Mouse (Mus musculus) liver, embryonic 15.5 days (tissue): ENCODE data around the gene Il17rc. TPM values are rescaled to one million over a fixed set of nuclear protein-coding genes. Genes with fewer than 3 reads are reported as not detected.
A peak's percentile ranks its signal among the peaks of the same experiment; 100 is the strongest.

Experiments
- ATAC-seq: fragments of 200-750 bp; cut with Nextera tagmentation; 2 replicates; pipeline ENCODE4 v1.8.0; 2017; ENCODE audit warnings: moderate number of reproducible peaks, mild to moderate bottlenecking, moderate library complexity; ENCODE audit not compliant: insufficient read depth
- H3K27ac ChIP-seq: fragments of 300-500 bp; sonication (generic); replicated peaks from 2 replicates; pipeline ENCODE4 v1.5.1; 2015; ENCODE audit warnings: mild to moderate bottlenecking, inconsistent platforms
- H3K27me3 ChIP-seq: fragments of 300-500 bp; sonication (generic); 2 replicates; pipeline ENCODE4 v1.6.1; 2015; ENCODE audit warnings: mild to moderate bottlenecking, inconsistent platforms
- H3K36me3 ChIP-seq: fragments of 300-500 bp; sonication (generic); replicated peaks from 2 replicates; pipeline ENCODE4 v1.6.1; 2015; ENCODE audit warnings: moderate library complexity, mild to moderate bottlenecking, inconsistent platforms
- H3K4me1 ChIP-seq: fragments of 300-500 bp; sonication (generic); replicated peaks from 2 replicates; pipeline ENCODE4 v1.6.1; 2015; ENCODE audit warnings: inconsistent platforms
- H3K4me2 ChIP-seq: fragments of 300-500 bp; sonication (generic); 2 replicates; pipeline ENCODE4 v1.6.1; 2015; ENCODE audit warnings: moderate library complexity, mild to moderate bottlenecking, inconsistent platforms
- H3K4me3 ChIP-seq: fragments of 300-500 bp; sonication (generic); replicated peaks from 2 replicates; pipeline ENCODE4 v1.5.1; 2015; ENCODE audit warnings: mild to moderate bottlenecking, inconsistent platforms
- H3K9ac ChIP-seq: fragments of 300-500 bp; sonication (generic); 2 replicates; pipeline ENCODE4 v1.6.1; 2015; ENCODE audit warnings: moderate library complexity, mild to moderate bottlenecking, inconsistent platforms
- H3K9me3 ChIP-seq: fragments of 300-500 bp; sonication (generic); replicated peaks from 2 replicates; pipeline ENCODE4 v1.6.1; 2016; ENCODE audit warnings: inconsistent platforms
- WGBS: fragments of 180-500 bp; shearing (Covaris S2); methylation state at CpG from one replicate; pipeline ENCODE4 v1.1.7; 2015; ENCODE audit warnings: mixed read lengths; ENCODE audit not compliant: insufficient replicate concordance; 5-methylcytosine and 5-hydroxymethylcytosine counted together
- microRNA-seq: library from miRNA; unstranded; fragments of <30 nt; microRNA quantifications from one replicate; pipeline ENCODE4, GENCODE M21; 2016
- polyA plus RNA-seq: library from polyadenylated mRNA; unstranded; fragments of >200 nt; fragmentation: Nextera tagmentation; extraction: Ambion mirVana; gene quantifications from 2 replicates; pipeline ENCODE4 v1.2.1, GENCODE M21; 2015

Il17rc gene
- polyA plus RNA-seq, 1 experiment from 2014 or later, result 9.1 TPM

- H3K4me1 ChIP-seq, result no peaks in the 10 kb centered on the region
- peaks cover 77% of the 10 kb centered on the region for H3K36me3 ChIP-seq
- WGBS, result 44% methylated on average over 1 of the region's 1 CpGs
- ATAC-seq, result no peak
- H3K4me2 ChIP-seq, result no peak overlapping the region
- H3K27ac ChIP-seq, result no peak overlapping the region
- H3K27me3 ChIP-seq, result no peaks in the 10 kb centered on the region
- no peaks in the 10 kb centered on the region for H3K9me3 ChIP-seq
- H3K4me3 ChIP-seq, result no peak overlapping the region
- no peak overlapping the region for H3K9ac ChIP-seq
Observed at GRCm38 (mm10) chr6:113522310-113522709, 51.1 kb downstream of the Il17rc start.

- peaks cover 66% of the 10 kb centered on the region for H3K36me3 ChIP-seq
- ATAC-seq, result no peak
- no peaks in the 10 kb centered on the region for H3K27me3 ChIP-seq
- no peaks in the 10 kb centered on the region for H3K4me1 ChIP-seq
- 76% methylated on average over 8 of the region's 8 CpGs for WGBS
- H3K27ac ChIP-seq, result no peak overlapping the region
- no peak overlapping the region for H3K4me3 ChIP-seq
- no peaks in the 10 kb centered on the region for H3K9me3 ChIP-seq
- no peak overlapping the region for H3K9ac ChIP-seq
- no peak overlapping the region for H3K4me2 ChIP-seq
Observed at GRCm38 (mm10) chr6:113523420-113523819, 52.2 kb downstream of the Il17rc start.

GRCm38 (mm10) chr6:113530932-113531839, 60.0 kb downstream of the Il17rc start, which contains the start of the genes Emc3 and Fancd2:
TSS of gene Emc3 (minus strand) at chr6:113531652.
TSS of gene Fancd2 (plus strand) at chr6:113531682.
- WGBS, result under 1% methylated on average over 47 of the region's 47 CpGs
- H3K4me2 ChIP-seq, result peak within 1 kb of the TSS; percentile 77
- peak within 1 kb of the TSS; percentile 75 for H3K9ac ChIP-seq
- peak within 1 kb of the TSS; percentile 90 for H3K4me3 ChIP-seq
- H3K4me1 ChIP-seq, result peaks cover 25% of the 10 kb centered on the region
- no peaks in the 10 kb centered on the region for H3K27me3 ChIP-seq
- H3K27ac ChIP-seq, result peak within 1 kb of the TSS; percentile 83
- peaks cover 21% of the 10 kb centered on the region for H3K36me3 ChIP-seq
- no peaks in the 10 kb centered on the region for H3K9me3 ChIP-seq
- peak; percentile 88 for ATAC-seq

- WGBS, result 3% methylated on average over 7 of the region's 7 CpGs
- ATAC-seq, result no peak
- peak overlapping the region; percentile 83 for H3K27ac ChIP-seq
Observed at GRCm38 (mm10) chr6:113531840-113532404, 60.7 kb downstream of the Il17rc start.

More at GRCm38 (mm10) chr6:113531840-113532404, 60.7 kb downstream of the Il17rc start:
- Histone ChIP-seq H3K9ac (peak overlapping the region; percentile 75), H3K9me3 (no peaks in the 10 kb centered on the region), H3K36me3 (peaks cover 27% of the 10 kb centered on the region), H3K27me3 (no peaks in the 10 kb centered on the region), H3K4me3 (peak overlapping the region; percentile 90), H3K4me2 (peak overlapping the region; percentile 77), H3K4me1 (peaks cover 25% of the 10 kb centered on the region)

Small RNA genes within 50 kb of the gene (microRNA-seq; reads per million reads assigned to microRNA genes)
- gene Gm23365 (not detected), gene Gm24387 (not detected)

Other genes with a start within 250 kb of the Il17rc start
- gene Mtmr14, start 233.6 kb upstream of the Il17rc start, polyA plus RNA-seq, result 19.3 and 21.7 TPM in 2 replicates
- not detected in 2 replicates for gene Cpne9, start 189.1 kb upstream of the Il17rc start, polyA plus RNA-seq
- gene Brpf1, start 164.3 kb upstream of the Il17rc start, polyA plus RNA-seq, result 7.8 and 10.3 TPM in 2 replicates
- gene Ogg1, start 144.5 kb upstream of the Il17rc start, polyA plus RNA-seq, result 5.2 and 5.4 TPM in 2 replicates
- 18.2 and 21.1 TPM in 2 replicates for gene Camk1, start 127.4 kb upstream of the Il17rc start, polyA plus RNA-seq
- gene Tada3, start 93.5 kb upstream of the Il17rc start, polyA plus RNA-seq, result 17.8 and 18.7 TPM in 2 replicates
- 188 and 202 TPM in 2 replicates for gene Arpc4, start 93.3 kb upstream of the Il17rc start, polyA plus RNA-seq
- gene Ttll3, start 82.2 kb upstream of the Il17rc start, polyA plus RNA-seq, result 0.98 and 1.3 TPM in 2 replicates
- gene Rpusd3, start 52.1 kb upstream of the Il17rc start, polyA plus RNA-seq, result 11.8 and 16.5 TPM in 2 replicates
- not detected in 2 replicates for gene Cidec, start 35.7 kb upstream of the Il17rc start, polyA plus RNA-seq
- 31.7 and 33.1 TPM in 2 replicates for gene Jagn1, start 28.9 kb upstream of the Il17rc start, polyA plus RNA-seq
- gene Il17re, start 12.9 kb upstream of the Il17rc start, polyA plus RNA-seq, result 0.09 and 0.33 TPM in 2 replicates
- 7.1 and 7.6 TPM in 2 replicates for gene Creld1, start 11.9 kb downstream of the Il17rc start, polyA plus RNA-seq
- gene Prrt3, start 30.5 kb downstream of the Il17rc start, polyA plus RNA-seq, result 0.03 and 0.07 TPM in 2 replicates
- 40.9 and 41.2 TPM in 2 replicates for gene Emc3, start 60.2 kb downstream of the Il17rc start, polyA plus RNA-seq
- 7.5 and 8.4 TPM in 2 replicates for gene Fancd2, start 60.3 kb downstream of the Il17rc start, polyA plus RNA-seq
- gene Fancd2os, start 129.3 kb downstream of the Il17rc start, polyA plus RNA-seq, result not detected in 2 replicates
- 79.4 and 80.7 TPM in 2 replicates for gene Brk1, start 133.3 kb downstream of the Il17rc start, polyA plus RNA-seq
- 8.7 and 10.8 TPM in 2 replicates for gene Vhl, start 152.5 kb downstream of the Il17rc start, polyA plus RNA-seq
- 11.9 and 13.5 TPM in 2 replicates for gene Irak2, start 167.0 kb downstream of the Il17rc start, polyA plus RNA-seq
- 0.77 and 0.83 TPM in 2 replicates for gene Tatdn2, start 225.6 kb downstream of the Il17rc start, polyA plus RNA-seq
- 0.17 TPM in 1 of 2 replicates, not detected in the other for gene Ghrl, start 248.5 kb downstream of the Il17rc start, polyA plus RNA-seq